Mouse (Mus musculus) lung, postnatal 0 days (tissue): ENCODE data around the gene Mmp11. TPM values are rescaled to one million over a fixed set of nuclear protein-coding genes. Genes with fewer than 3 reads are reported as not detected.
A peak's percentile ranks its signal among the peaks of the same experiment; 100 is the strongest.

Experiments used
- ATAC-seq: fragments of 200-750 bp; cut with Nextera tagmentation; 2 replicates; pipeline ENCODE4 v1.8.0; 2017; ENCODE audit warnings: moderate library complexity
- DNase-seq: peaks from one replicate; pipeline ENCODE4 v3.0.0-alpha.2; 2016; ENCODE audit warnings: low spot score
- H3K27ac ChIP-seq: fragments of 300-500 bp; sonication (generic); 2 replicates; pipeline ENCODE4 v1.5.1; 2014; ENCODE audit warnings: antibody characterized with exemption, mild to moderate bottlenecking, low read length, mixed read lengths
- H3K27me3 ChIP-seq: fragments of 300-500 bp; sonication (generic); replicated peaks from 2 replicates; pipeline ENCODE4 v1.6.1; 2014; ENCODE audit warnings: low read length, mixed read lengths; ENCODE audit not compliant: insufficient read depth
- H3K36me3 ChIP-seq: fragments of 300-500 bp; sonication (generic); 2 replicates; pipeline ENCODE4 v1.6.1; 2014; ENCODE audit warnings: low read length, mixed read lengths; ENCODE audit not compliant: insufficient read depth
- H3K4me1 ChIP-seq: fragments of 300-500 bp; sonication (generic); 2 replicates; pipeline ENCODE4 v1.6.1; 2014; ENCODE audit warnings: antibody characterized with exemption, low read depth, low read length, mixed read lengths; ENCODE audit not compliant: insufficient read depth
- H3K4me2 ChIP-seq: fragments of 300-500 bp; sonication (generic); replicated peaks from 2 replicates; pipeline ENCODE4 v1.6.1; 2014; ENCODE audit warnings: low read depth, mild to moderate bottlenecking, low read length, moderate library complexity, mixed read lengths
- H3K4me3 ChIP-seq: fragments of 300-500 bp; sonication (generic); 2 replicates; pipeline ENCODE4 v1.5.1; 2014; ENCODE audit warnings: low read depth, low read length
- H3K9ac ChIP-seq: fragments of 300-500 bp; sonication (generic); replicated peaks from 2 replicates; pipeline ENCODE4 v1.6.1; 2014; ENCODE audit warnings: low read depth, mild to moderate bottlenecking
- H3K9me3 ChIP-seq: fragments of 300-500 bp; sonication (generic); 2 replicates; pipeline ENCODE4 v1.6.1; 2016; ENCODE audit warnings: low read length, mixed read lengths
- CTCF ChIP-seq: IDR thresholded peaks from 2 replicates; pipeline ENCODE4 v1.5.1; 2016; ENCODE audit warnings: antibody characterized with exemption, mild to moderate bottlenecking
- EP300 ChIP-seq: IDR thresholded peaks from 2 replicates; pipeline ENCODE4 v1.6.1; 2016; ENCODE audit warnings: antibody characterized with exemption, mild to moderate bottlenecking, control low read depth
- WGBS: fragments of 180-500 bp; shearing (Covaris S2); extraction: QIAGEN DNeasy Blood & Tissue Kit; methylation state at CpG from one replicate; pipeline ENCODE4 v1.1.7; 2014; 5-methylcytosine and 5-hydroxymethylcytosine counted together
- polyA plus RNA-seq: library from polyadenylated mRNA; unstranded; fragments of >200 nt; fragmentation: Nextera tagmentation; extraction: Ambion mirVana; gene quantifications from 2 replicates; pipeline ENCODE4 v1.2.1, GENCODE M21; 2015

The Mmp11 gene
- polyA plus RNA-seq, 1 experiment from 2014 or later, result 118 TPM

- Histone ChIP-seq H3K9me3 (no peaks in the 10 kb centered on the region), H3K27me3 (no peaks in the 10 kb centered on the region), H3K4me3 (no peak overlapping the region), H3K36me3 (no peaks in the 10 kb centered on the region), H3K9ac (no peak overlapping the region), H3K4me1 (no peaks in the 10 kb centered on the region), H3K27ac (peak overlapping the region; percentile 52; the same call in 1 of the 2 replicates), H3K4me2 (no peak overlapping the region)
- TF ChIP-seq CTCF (no peak), EP300 (no peak)
- WGBS, result 89% methylated on average over 7 of the region's 7 CpGs
- DNase-seq (no peak), ATAC-seq (no peak)
Observed at GRCm38 (mm10) chr10:75945213-75945612, 8.9 kb upstream of the Mmp11 start.

GRCm38 (mm10) chr10:75944066-75944772 is 7.9 kb upstream of the Mmp11 start:
- WGBS, result 28% methylated on average over 11 of the region's 11 CpGs
- ATAC-seq, result peak; percentile 73

DNA sequence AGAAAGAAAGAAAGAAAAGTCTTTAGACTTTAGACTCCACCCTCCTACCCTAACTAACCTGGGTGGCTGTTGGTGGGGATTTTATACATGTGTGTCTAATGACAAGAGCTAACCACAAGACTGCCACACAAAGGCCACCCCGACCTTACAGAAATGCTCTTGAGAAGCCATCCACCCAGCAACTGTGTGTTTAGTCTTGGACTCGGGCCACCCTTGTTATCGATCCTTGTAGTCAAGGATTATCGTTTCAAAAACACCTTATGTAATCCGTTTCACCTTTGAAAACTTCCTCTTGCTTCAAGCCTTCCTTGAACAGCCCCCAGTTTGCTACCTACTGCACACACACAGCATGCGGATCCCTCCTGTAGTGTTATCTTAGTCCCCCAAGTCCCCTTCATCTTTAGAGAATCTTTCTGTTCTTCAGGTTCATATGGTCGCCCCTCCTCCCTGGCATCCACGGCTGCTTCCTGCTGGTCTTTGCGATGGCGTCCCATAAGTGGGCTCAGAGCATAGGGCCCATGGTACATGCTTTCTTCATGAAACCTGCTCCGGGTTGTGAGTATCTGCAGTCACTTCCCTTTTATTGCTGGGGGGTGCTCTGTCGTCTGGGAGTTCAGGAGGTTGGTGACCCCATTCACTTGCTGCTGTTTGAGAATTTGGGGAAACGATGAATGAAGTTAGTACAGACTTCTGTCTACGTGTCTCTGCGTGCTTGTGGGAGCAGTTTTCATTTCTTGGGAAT is 6.6 kb upstream of the Mmp11 start, which contains the start of gene Vpreb3:
Gene Vpreb3 (plus strand): TSS at position 322 of the 742 bp plus-strand sequence.
- H3K4me1 ChIP-seq, result no peaks in the 10 kb centered on the region
- peak within 1 kb of the TSS; percentile 7; the same call in 1 of the 2 replicates for H3K27ac ChIP-seq
- no peaks in the 10 kb centered on the region for H3K27me3 ChIP-seq
- H3K4me3 ChIP-seq, result no peak within 1 kb of the TSS
- H3K4me2 ChIP-seq, result no peak within 1 kb of the TSS
- 58% methylated on average over 15 of the region's 15 CpGs for WGBS
- H3K36me3 ChIP-seq, result no peaks in the 10 kb centered on the region
- ATAC-seq (no peak), DNase-seq (no peak)
- TF ChIP-seq EP300 (no peak), CTCF (no peak)
- H3K9me3 ChIP-seq, result no peaks in the 10 kb centered on the region
- H3K9ac ChIP-seq, result no peak within 1 kb of the TSS

More at GRCm38 (mm10) chr10:75944066-75944772, 7.9 kb upstream of the Mmp11 start:
- no peaks in the 10 kb centered on the region for H3K4me1 ChIP-seq
- peak; percentile 58 for TF ChIP-seq EP300
- TF ChIP-seq CTCF, result no peak
- H3K27ac ChIP-seq, result peak overlapping the region; percentile 7; the same call in 1 of the 2 replicates
- no peaks in the 10 kb centered on the region for H3K9me3 ChIP-seq
- DNase-seq, result peak; percentile 90
- no peak overlapping the region for H3K4me3 ChIP-seq
- no peak overlapping the region for H3K9ac ChIP-seq
- no peaks in the 10 kb centered on the region for H3K36me3 ChIP-seq
- no peaks in the 10 kb centered on the region for H3K27me3 ChIP-seq
- H3K4me2 ChIP-seq, result no peak overlapping the region

GRCm38 (mm10) chr10:75941042-75941824 is 4.9 kb upstream of the Mmp11 start:
- H3K36me3 ChIP-seq, result no peaks in the 10 kb centered on the region
- ATAC-seq, result no peak
- H3K9ac ChIP-seq, result no peak overlapping the region
- H3K4me3 ChIP-seq, result no peak overlapping the region
- TF ChIP-seq EP300, result no peak
- TF ChIP-seq CTCF, result no peak
- WGBS, result 69% methylated on average over 9 of the region's 9 CpGs
- H3K27ac ChIP-seq, result no peak overlapping the region
- no peaks in the 10 kb centered on the region for H3K4me1 ChIP-seq
- no peaks in the 10 kb centered on the region for H3K9me3 ChIP-seq
- no peaks in the 10 kb centered on the region for H3K27me3 ChIP-seq
- no peak for DNase-seq
- H3K4me2 ChIP-seq, result no peak overlapping the region

- 71% methylated on average over 5 of the region's 5 CpGs for WGBS
- H3K27me3 ChIP-seq, result no peaks in the 10 kb centered on the region
- no peak within 1 kb of the TSS for H3K4me3 ChIP-seq
- no peak for TF ChIP-seq EP300
- no peak for TF ChIP-seq CTCF
- DNase-seq (no peak), ATAC-seq (no peak)
- H3K4me1 ChIP-seq, result no peaks in the 10 kb centered on the region
- H3K4me2 ChIP-seq, result no peak within 1 kb of the TSS
- no peaks in the 10 kb centered on the region for H3K36me3 ChIP-seq
- H3K27ac ChIP-seq, result no peak within 1 kb of the TSS
- no peaks in the 10 kb centered on the region for H3K9me3 ChIP-seq
- H3K9ac ChIP-seq, result no peak within 1 kb of the TSS
Observed at GRCm38 (mm10) chr10:75940520-75940919, 4.2 kb upstream of the Mmp11 start, which contains the start of gene Gm867. Gm867 (minus strand) TSS chr10:75940672.
